Mouse (Mus musculus) embryonic facial prominence, embryonic 15.5 days (tissue): ENCODE measurements around the gene Vpreb3. TPM values are rescaled to one million over a fixed set of nuclear protein-coding genes. Genes with fewer than 3 reads are reported as not detected.

Experiments
- ATAC-seq: fragments of 200-750 bp; cut with Nextera tagmentation; 2 replicates; pipeline ENCODE4 v1.8.0; 2017; ENCODE audit warnings: low read depth, moderate TSS enrichment; ENCODE audit not compliant: insufficient number of reproducible peaks, low FRiP score, low TSS enrichment
- H3K27ac ChIP-seq: fragments of 300-500 bp; sonication (generic); replicated peaks from 2 replicates; pipeline ENCODE4 v1.5.1; 2015; ENCODE audit warnings: mild to moderate bottlenecking, inconsistent platforms
- H3K27me3 ChIP-seq: fragments of 300-500 bp; sonication (generic); 2 replicates; pipeline ENCODE4 v1.6.1; 2015; ENCODE audit warnings: inconsistent platforms
- H3K36me3 ChIP-seq: fragments of 300-500 bp; sonication (generic); 2 replicates; pipeline ENCODE4 v1.6.1; 2015; ENCODE audit warnings: mild to moderate bottlenecking, inconsistent platforms
- H3K4me1 ChIP-seq: fragments of 300-500 bp; sonication (generic); 2 replicates; pipeline ENCODE4 v1.6.1; 2015; ENCODE audit warnings: inconsistent platforms
- H3K4me2 ChIP-seq: fragments of 300-500 bp; sonication (generic); replicated peaks from 2 replicates; pipeline ENCODE4 v1.6.1; 2015; ENCODE audit warnings: mild to moderate bottlenecking, inconsistent platforms
- H3K4me3 ChIP-seq: fragments of 300-500 bp; sonication (generic); replicated peaks from 2 replicates; pipeline ENCODE4 v1.5.1; 2015; ENCODE audit warnings: mild to moderate bottlenecking, inconsistent platforms
- H3K9ac ChIP-seq: fragments of 300-500 bp; sonication (generic); 2 replicates; pipeline ENCODE4 v1.6.1; 2015; ENCODE audit warnings: inconsistent platforms
- H3K9me3 ChIP-seq: fragments of 300-500 bp; sonication (generic); replicated peaks from 2 replicates; pipeline ENCODE4 v1.6.1; 2016; ENCODE audit warnings: inconsistent platforms
- WGBS: fragments of 180-500 bp; shearing (Covaris S2); methylation state at CpG from one replicate; pipeline ENCODE4 v1.1.7; 2015; 5-methylcytosine and 5-hydroxymethylcytosine counted together
- polyA plus RNA-seq: library from polyadenylated mRNA; unstranded; fragments of >200 nt; fragmentation: Nextera tagmentation; extraction: Ambion mirVana; gene quantifications from 2 replicates; pipeline ENCODE4 v1.2.1, GENCODE M21; 2015

Gene Vpreb3
- polyA plus RNA-seq, 1 experiment from 2014 or later, result 1.6 TPM

- H3K36me3 ChIP-seq, result no peaks in the 10 kb centered on the region
- WGBS, result 27% methylated on average over 11 of the region's 11 CpGs
- no peak for ATAC-seq
- H3K4me2 ChIP-seq, result no peak overlapping the region
- no peak overlapping the region for H3K9ac ChIP-seq
- peak overlapping the region; percentile 48; the same call in 1 of the 2 replicates for H3K27ac ChIP-seq
- H3K4me3 ChIP-seq, result no peak overlapping the region
- no peaks in the 10 kb centered on the region for H3K4me1 ChIP-seq
- H3K27me3 ChIP-seq, result no peaks in the 10 kb centered on the region
- H3K9me3 ChIP-seq, result no peaks in the 10 kb centered on the region
Measured at GRCm38 (mm10) chr10:75944066-75944772, 1.4 kb downstream of the Vpreb3 start.

DNA sequence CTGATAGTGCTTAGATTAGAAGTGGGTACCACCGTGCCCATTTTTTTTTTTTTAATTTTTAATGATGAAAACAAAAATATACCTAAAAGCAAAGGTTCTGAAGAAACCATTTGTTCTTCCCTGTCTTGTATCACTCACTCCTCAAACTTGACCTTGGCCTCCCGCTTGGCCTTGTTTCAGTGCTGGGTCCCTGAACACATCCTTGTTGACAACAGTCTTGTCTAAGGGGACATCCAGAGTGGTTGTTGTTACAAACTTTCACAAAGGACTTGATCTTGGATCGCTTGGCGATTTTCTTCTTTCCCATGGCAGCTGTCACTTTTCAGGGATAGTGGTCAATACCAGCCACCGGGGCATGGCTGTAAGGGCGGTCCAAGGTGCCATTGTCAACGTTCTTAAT lies 2.4 kb downstream of the Vpreb3 start:
- H3K36me3 ChIP-seq, result no peaks in the 10 kb centered on the region
- no peak overlapping the region for H3K4me2 ChIP-seq
- H3K27ac ChIP-seq, result no peak overlapping the region
- no peaks in the 10 kb centered on the region for H3K27me3 ChIP-seq
- no peaks in the 10 kb centered on the region for H3K4me1 ChIP-seq
- no peak overlapping the region for H3K9ac ChIP-seq
- ATAC-seq, result no peak
- H3K9me3 ChIP-seq, result no peaks in the 10 kb centered on the region
- H3K4me3 ChIP-seq, result no peak overlapping the region
- 92% methylated on average over 7 of the region's 7 CpGs for WGBS

- WGBS, result 80% methylated on average over 7 of the region's 7 CpGs
- H3K36me3 ChIP-seq, result no peaks in the 10 kb centered on the region
- no peak overlapping the region for H3K9ac ChIP-seq
- no peak overlapping the region for H3K4me3 ChIP-seq
- no peaks in the 10 kb centered on the region for H3K9me3 ChIP-seq
- no peak overlapping the region for H3K4me2 ChIP-seq
- no peak overlapping the region for H3K27ac ChIP-seq
- no peaks in the 10 kb centered on the region for H3K27me3 ChIP-seq
- peaks cover 6% of the 10 kb centered on the region for H3K4me1 ChIP-seq
- ATAC-seq, result no peak
Measured at GRCm38 (mm10) chr10:75945896-75946295, 3.0 kb downstream of the Vpreb3 start.

GRCm38 (mm10) chr10:75948079-75948478 lies 5.2 kb downstream of the Vpreb3 start:
- no peak for ATAC-seq
- no peaks in the 10 kb centered on the region for H3K27me3 ChIP-seq
- no peak overlapping the region for H3K4me2 ChIP-seq
- no peaks in the 10 kb centered on the region for H3K9me3 ChIP-seq
- no peak overlapping the region for H3K9ac ChIP-seq
- 77% methylated on average over 5 of the region's 5 CpGs for WGBS
- peaks cover 12% of the 10 kb centered on the region for H3K4me1 ChIP-seq
- no peak overlapping the region for H3K27ac ChIP-seq
- no peak overlapping the region for H3K4me3 ChIP-seq
- no peaks in the 10 kb centered on the region for H3K36me3 ChIP-seq

- no peak overlapping the region for H3K9ac ChIP-seq
- no peak overlapping the region for H3K4me2 ChIP-seq
- no peak overlapping the region for H3K27ac ChIP-seq
- H3K27me3 ChIP-seq, result peaks cover 3% of the 10 kb centered on the region; the same call in 1 of the 2 replicates
- H3K9me3 ChIP-seq, result no peaks in the 10 kb centered on the region
- no peak for ATAC-seq
- no peak overlapping the region for H3K4me3 ChIP-seq
- H3K36me3 ChIP-seq, result no peaks in the 10 kb centered on the region
- 75% methylated on average over 22 of the region's 22 CpGs for WGBS
- H3K4me1 ChIP-seq, result peaks cover 16% of the 10 kb centered on the region
Measured at GRCm38 (mm10) chr10:75949053-75950045, 6.5 kb downstream of the Vpreb3 start.

- H3K27ac ChIP-seq, result no peak overlapping the region
- ATAC-seq, result peak; percentile 59; the same call in 1 of the 2 replicates
- peaks cover 3% of the 10 kb centered on the region; the same call in 1 of the 2 replicates for H3K27me3 ChIP-seq
- no peaks in the 10 kb centered on the region for H3K9me3 ChIP-seq
- H3K4me2 ChIP-seq, result peak overlapping the region; percentile 85
- no peaks in the 10 kb centered on the region for H3K36me3 ChIP-seq
- H3K9ac ChIP-seq, result peak overlapping the region; percentile 28
- peak overlapping the region; percentile 46 for H3K4me3 ChIP-seq
- under 1% methylated on average over 23 of the region's 23 CpGs for WGBS
- peaks cover 19% of the 10 kb centered on the region for H3K4me1 ChIP-seq
Measured at GRCm38 (mm10) chr10:75950791-75951210, 7.9 kb downstream of the Vpreb3 start.

- Histone ChIP-seq H3K9ac (peak overlapping the region; percentile 28; the same call in 1 of the 2 replicates), H3K27me3 (peaks cover 3% of the 10 kb centered on the region; the same call in 1 of the 2 replicates), H3K27ac (no peak overlapping the region), H3K36me3 (no peaks in the 10 kb centered on the region), H3K4me1 (peaks cover 19% of the 10 kb centered on the region), H3K4me2 (peak overlapping the region; percentile 85), H3K4me3 (peak overlapping the region; percentile 46), H3K9me3 (no peaks in the 10 kb centered on the region)
- ATAC-seq, result no peak
- WGBS, result 2% methylated on average over 13 of the region's 13 CpGs
Measured at GRCm38 (mm10) chr10:75951424-75952050, 8.7 kb downstream of the Vpreb3 start.

GRCm38 (mm10) chr10:75954381-75954811 lies 11.5 kb downstream of the Vpreb3 start, which contains the start of gene Gm5134:
Gene Gm5134 (plus strand): TSS chr10:75954514.
- peak within 1 kb of the TSS; percentile 31 for H3K4me2 ChIP-seq
- WGBS, result 36% methylated on average over 20 of the region's 20 CpGs
- no peak for ATAC-seq
- no peaks in the 10 kb centered on the region for H3K9me3 ChIP-seq
- no peak within 1 kb of the TSS for H3K27ac ChIP-seq
- peaks cover 19% of the 10 kb centered on the region for H3K4me1 ChIP-seq
- H3K36me3 ChIP-seq, result no peaks in the 10 kb centered on the region
- no peak within 1 kb of the TSS for H3K9ac ChIP-seq
- H3K27me3 ChIP-seq, result peaks cover 3% of the 10 kb centered on the region; the same call in 1 of the 2 replicates
- 0 out of 2 replicates have a peak within 1 kb of the TSS, but pooled peaks have one; percentile 21 for H3K4me3 ChIP-seq

DNA sequence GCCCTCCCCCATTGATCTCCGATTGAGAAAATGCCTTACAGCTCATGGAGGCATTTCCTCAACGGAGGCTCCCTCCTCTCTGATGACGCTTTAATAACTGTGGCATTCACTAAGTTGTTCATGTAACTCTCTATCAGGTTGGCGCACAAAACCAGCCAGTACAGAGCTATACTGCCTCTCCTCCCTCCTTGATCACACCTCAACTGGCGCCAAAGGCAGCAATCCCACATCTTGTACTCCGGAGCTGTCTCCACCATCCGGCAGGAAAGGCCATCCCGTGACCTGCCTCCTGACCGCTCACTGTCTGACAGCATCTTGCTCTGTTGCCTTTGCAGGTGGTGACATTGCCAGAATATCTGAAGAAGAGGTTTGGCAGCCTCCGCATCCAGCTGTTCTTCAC lies 31.0 kb downstream of the Vpreb3 start:
- H3K4me3 ChIP-seq, result no peak overlapping the region
- H3K27ac ChIP-seq, result no peak overlapping the region
- no peak for ATAC-seq
- no peak overlapping the region for H3K9ac ChIP-seq
- H3K27me3 ChIP-seq, result no peaks in the 10 kb centered on the region
- H3K4me2 ChIP-seq, result no peak overlapping the region
- no peaks in the 10 kb centered on the region for H3K9me3 ChIP-seq
- no peaks in the 10 kb centered on the region for H3K36me3 ChIP-seq
- no peaks in the 10 kb centered on the region for H3K4me1 ChIP-seq
- WGBS, result 80% methylated on average over 10 of the region's 10 CpGs

- Histone ChIP-seq H3K4me2 (no peak overlapping the region), H3K27ac (no peak overlapping the region), H3K9ac (no peak overlapping the region), H3K4me3 (no peak overlapping the region), H3K36me3 (no peaks in the 10 kb centered on the region), H3K27me3 (no peaks in the 10 kb centered on the region), H3K4me1 (no peaks in the 10 kb centered on the region), H3K9me3 (no peaks in the 10 kb centered on the region)
- WGBS, result 76% methylated on average over 5 of the region's 5 CpGs
- ATAC-seq, result no peak
Measured at GRCm38 (mm10) chr10:75975216-75975615, 32.4 kb downstream of the Vpreb3 start.
